Mouse (Mus musculus) activated CD4-positive, CD25-positive, alpha-beta regulatory T cell (primary cell): ENCODE measurements around the gene Cda. TPM values are rescaled to one million over a fixed set of nuclear protein-coding genes. Genes with fewer than 3 reads are reported as not detected.

Experiments
- polyA plus RNA-seq, 2 experiments: library from polyadenylated mRNA; unstranded; fragments of 100-300 nt; shearing (Covaris generic); gene quantifications; one replicate each; pipeline ENCODE4 v1.2.1; 2017

Cda gene
- polyA plus RNA-seq: not detected

DNA sequence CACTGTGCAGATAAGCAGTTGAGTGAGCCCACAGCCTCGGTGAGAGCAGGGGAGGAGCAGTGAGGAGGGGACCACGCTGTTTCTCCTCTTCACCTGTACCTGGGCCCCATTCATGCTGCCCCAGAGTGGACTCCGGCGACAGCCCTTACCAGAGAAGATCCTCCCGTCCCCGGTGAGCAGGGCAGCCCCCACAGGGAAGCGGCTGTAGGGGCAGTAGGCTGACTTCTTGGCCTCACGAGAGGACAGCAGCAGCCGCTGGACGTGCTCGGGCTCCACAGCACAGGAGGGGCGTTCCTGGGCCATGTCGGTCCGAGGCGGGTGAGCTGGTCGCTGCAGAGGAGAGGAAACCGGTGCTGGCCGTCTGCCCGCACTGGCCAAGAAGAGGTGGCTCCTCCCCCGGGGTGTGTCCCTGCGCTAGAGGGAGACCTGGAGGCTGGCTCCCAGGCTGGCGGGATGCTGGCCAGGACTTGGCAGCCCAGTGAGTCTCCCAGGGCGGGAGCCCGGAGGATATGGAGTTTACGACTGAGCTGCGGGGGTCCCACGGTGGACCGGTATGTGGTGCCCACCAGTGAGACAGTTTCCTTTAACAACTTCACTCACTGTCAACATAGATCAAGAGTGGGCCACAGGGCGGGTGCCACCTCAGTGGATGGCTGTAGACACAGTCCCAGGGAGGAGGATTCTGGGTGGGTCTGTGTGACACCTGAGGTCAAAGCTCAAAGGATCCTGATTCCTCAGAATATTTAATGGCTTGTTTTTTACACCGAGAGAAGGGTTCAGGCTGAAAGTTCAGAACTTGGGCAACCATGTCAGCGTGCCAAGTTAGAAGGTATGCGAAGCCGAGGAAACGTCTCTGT is at the start of gene Cda:
Cda (minus strand) TSS at position 352 of the 857 bp plus-strand sequence.

DNA sequence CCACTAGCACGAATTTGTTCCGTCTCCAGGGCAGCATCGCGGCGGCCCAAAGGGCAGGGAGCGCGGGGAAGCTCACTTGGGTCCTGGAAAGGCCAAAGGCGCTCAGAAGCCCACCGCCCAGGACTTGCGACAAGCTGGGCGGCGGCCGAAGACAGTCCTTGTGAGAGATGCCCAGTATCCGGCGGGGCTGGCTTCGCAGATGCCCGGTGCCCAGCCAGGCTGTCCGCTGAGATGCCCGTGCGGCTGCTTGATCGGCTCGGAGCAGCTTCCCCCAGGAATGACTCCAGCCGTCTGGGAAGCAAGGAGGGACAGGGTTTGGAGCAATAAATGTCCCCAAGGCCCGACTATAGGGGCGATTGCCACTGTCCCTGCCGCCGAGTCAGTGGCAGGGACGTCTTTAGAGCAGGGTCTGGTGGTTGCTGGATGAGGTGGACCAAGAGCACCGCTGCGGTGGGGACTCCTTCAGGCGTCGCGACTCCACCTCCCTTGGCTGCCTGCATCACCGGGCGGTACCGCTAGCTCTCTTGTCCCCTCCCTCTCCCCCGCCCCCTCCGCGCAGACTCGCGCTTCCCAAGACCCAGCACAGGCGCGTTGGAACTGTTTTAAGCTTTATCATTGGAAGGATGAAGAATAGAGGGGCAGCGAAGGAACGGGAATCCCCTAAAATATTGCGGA is 28.3 kb upstream of the Cda start, which contains the start of gene Fam43b:
Fam43b (minus strand) TSS at position 558 of the 675 bp plus-strand sequence.

DNA sequence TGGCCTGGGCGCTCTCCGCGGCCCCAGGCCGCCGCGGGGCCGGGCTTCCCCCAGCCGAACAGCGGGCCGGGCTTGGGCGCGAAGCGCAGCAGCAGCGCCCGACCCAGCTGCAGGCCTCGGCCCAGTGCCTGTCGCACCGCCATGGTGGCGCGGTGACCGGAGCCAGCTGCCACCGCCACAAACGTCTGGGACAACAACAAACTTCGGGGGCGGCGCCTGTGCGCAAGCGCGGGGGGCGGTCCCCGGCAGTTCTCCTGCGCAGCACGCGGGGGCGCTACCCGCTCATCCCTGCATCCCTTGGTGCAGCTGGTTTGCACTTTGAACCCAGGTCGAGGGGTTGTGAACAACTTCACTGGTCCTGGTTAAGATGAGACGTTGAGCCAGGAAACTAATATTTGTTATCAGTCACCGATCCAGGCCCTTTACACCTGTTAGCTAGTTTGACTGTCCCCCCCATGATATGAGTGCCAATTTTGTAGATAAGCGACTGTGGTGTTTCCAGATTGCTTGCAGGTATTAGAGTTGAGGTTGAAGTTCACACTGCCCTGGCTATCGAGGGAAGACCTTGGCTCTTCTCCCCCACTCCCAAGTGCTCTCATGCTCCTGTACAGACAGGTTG is 41.6 kb downstream of the Cda start, which contains the start of gene Pink1:
Pink1 (minus strand) TSS at position 231 of the 619 bp plus-strand sequence.

DNA sequence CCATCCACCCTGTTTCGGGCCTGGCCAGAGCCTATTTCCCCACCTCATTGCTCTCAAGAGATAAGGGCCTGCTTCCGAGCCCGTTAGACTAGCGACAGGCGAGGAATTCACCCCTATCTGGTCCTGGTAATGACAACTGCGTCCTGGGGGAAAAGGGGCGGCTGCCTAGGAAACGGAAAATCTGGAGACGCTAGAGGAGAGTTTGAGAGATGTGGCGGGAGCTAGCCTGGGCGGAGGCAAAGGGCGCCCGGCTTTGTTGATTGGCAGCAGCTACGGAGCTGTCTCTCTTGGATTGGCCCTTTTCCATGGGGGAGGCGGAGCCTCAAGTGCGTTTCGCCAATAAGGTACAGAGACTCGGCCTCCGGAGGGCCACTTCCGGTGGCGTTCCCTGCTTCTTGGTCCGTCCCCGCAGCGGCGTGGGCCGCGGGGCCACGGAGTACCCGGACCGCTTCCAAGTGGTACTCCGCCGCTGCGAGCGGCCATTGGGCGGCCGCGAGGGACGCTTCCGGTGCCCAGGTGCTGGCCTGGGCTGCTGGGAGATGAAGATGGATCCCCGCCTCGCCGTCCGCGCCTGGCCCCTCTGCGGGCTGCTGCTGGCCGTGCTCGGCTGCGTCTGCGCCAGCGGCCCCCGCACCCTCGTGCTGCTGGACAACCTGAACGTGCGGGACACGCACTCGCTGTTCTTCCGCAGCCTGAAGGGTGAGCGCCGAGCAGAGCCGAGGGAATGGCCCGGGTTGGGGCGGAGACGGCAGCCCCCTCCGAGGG is 63.3 kb downstream of the Cda start, which contains the start of gene Ddost:
Ddost (plus strand) TSS at position 391 of the 765 bp plus-strand sequence.

Other genes starting within 250 kb of the Cda start
- 100 to 1,000 TPM; 187 to 191 TPM for gene Hp1bp3, start 151.7 kb downstream of the Cda start, polyA plus RNA-seq
- gene Sh2d5, start 117.6 kb downstream of the Cda start, polyA plus RNA-seq: under 1 TPM; 0.06 to 0.18 TPM
- under 1 TPM; 0.08 to 0.34 TPM for gene Kif17, start 117.6 kb downstream of the Cda start, polyA plus RNA-seq
- gene Ddost, start 63.3 kb downstream of the Cda start, polyA plus RNA-seq: 100 to 1,000 TPM; 166 to 178 TPM
- 100 to 1,000 TPM; 103 to 124 TPM for gene Pink1, start 41.7 kb downstream of the Cda start, polyA plus RNA-seq
- gene Fam43b, start 28.5 kb upstream of the Cda start, polyA plus RNA-seq: not detected
- gene Mul1, start 66.7 kb upstream of the Cda start, polyA plus RNA-seq: 10 to 100 TPM; 10.8 to 11.6 TPM
- gene Camk2n1, start 86.3 kb upstream of the Cda start, polyA plus RNA-seq: under 1 TPM; 0.27 to 0.72 TPM